Mouse (Mus musculus) embryonic facial prominence, embryonic 13.5 days (tissue): Measurements from ENCODE around the gene Gm28230. TPM values are rescaled to one million over a fixed set of nuclear protein-coding genes. Genes with fewer than 3 reads are reported as not detected.

ENCODE experiments used
- ATAC-seq: fragments of 200-750 bp; cut with Nextera tagmentation; 2 replicates; pipeline ENCODE4 v1.8.0; 2017; ENCODE audit warnings: low read depth; ENCODE audit not compliant: insufficient number of reproducible peaks, insufficient read depth, low FRiP score, low TSS enrichment
- H3K27ac ChIP-seq: fragments of 300-500 bp; sonication (generic); 2 replicates; pipeline ENCODE4 v1.5.1; 2015; ENCODE audit warnings: moderate library complexity, mild to moderate bottlenecking, inconsistent platforms
- H3K27me3 ChIP-seq: fragments of 300-500 bp; sonication (generic); 2 replicates; pipeline ENCODE4 v1.6.1; 2015; ENCODE audit warnings: mild to moderate bottlenecking, inconsistent platforms
- H3K36me3 ChIP-seq: fragments of 300-500 bp; sonication (generic); 2 replicates; pipeline ENCODE4 v1.6.1; 2015; ENCODE audit warnings: mild to moderate bottlenecking, inconsistent platforms
- H3K4me1 ChIP-seq: fragments of 300-500 bp; sonication (generic); 2 replicates; pipeline ENCODE4 v1.6.1; 2015; ENCODE audit warnings: inconsistent platforms
- H3K4me2 ChIP-seq: fragments of 300-500 bp; sonication (generic); 2 replicates; pipeline ENCODE4 v1.6.1; 2015; ENCODE audit warnings: moderate library complexity, mild to moderate bottlenecking, inconsistent platforms
- H3K4me3 ChIP-seq: fragments of 300-500 bp; sonication (generic); 2 replicates; pipeline ENCODE4 v1.5.1; 2015; ENCODE audit warnings: mild to moderate bottlenecking, inconsistent platforms
- H3K9ac ChIP-seq: fragments of 300-500 bp; sonication (generic); 2 replicates; pipeline ENCODE4 v1.6.1; 2015; ENCODE audit warnings: mild to moderate bottlenecking, inconsistent platforms
- H3K9me3 ChIP-seq: fragments of 300-500 bp; sonication (generic); 2 replicates; pipeline ENCODE4 v1.6.1; 2016; ENCODE audit warnings: inconsistent platforms
- WGBS: fragments of 180-500 bp; shearing (Covaris S2); methylation state at CpG from one replicate; pipeline ENCODE4 v1.1.7; 2015; ENCODE audit warnings: mixed read lengths; 5-methylcytosine and 5-hydroxymethylcytosine counted together
- polyA plus RNA-seq: library from polyadenylated mRNA; unstranded; fragments of >200 nt; fragmentation: Nextera tagmentation; extraction: Ambion mirVana; gene quantifications from 2 replicates; pipeline ENCODE4 v1.2.1, GENCODE M21; 2015

Gene Gm28230
- polyA plus RNA-seq, 1 experiment from 2014 or later: 0.18 TPM

GRCm38 (mm10) chr2:74685059-74685603 is 41.4 kb upstream of the Gm28230 start:
- no peak overlapping the region for H3K4me3 ChIP-seq
- H3K27ac ChIP-seq: no peak overlapping the region

GRCm38 (mm10) chr2:74686301-74686987 is 40.1 kb upstream of the Gm28230 start:
- H3K27me3 ChIP-seq: peaks cover 94% of the 10 kb centered on the region
- no peak overlapping the region for H3K27ac ChIP-seq
- no peaks in the 10 kb centered on the region for H3K9me3 ChIP-seq
- peaks cover 15% of the 10 kb centered on the region for H3K4me1 ChIP-seq
- no peak overlapping the region for H3K9ac ChIP-seq
- H3K4me2 ChIP-seq: no peak overlapping the region
- WGBS: 4% methylated on average over 17 of the region's 17 CpGs
- H3K36me3 ChIP-seq: no peaks in the 10 kb centered on the region
- no peak overlapping the region for H3K4me3 ChIP-seq
- ATAC-seq: no peak

More at GRCm38 (mm10) chr2:74685059-74685603, 41.4 kb upstream of the Gm28230 start:
- no peaks in the 10 kb centered on the region for H3K36me3 ChIP-seq
- H3K9ac ChIP-seq: no peak overlapping the region
- H3K4me1 ChIP-seq: peaks cover 15% of the 10 kb centered on the region
- WGBS: 8% methylated on average over 4 of the region's 4 CpGs
- H3K9me3 ChIP-seq: no peaks in the 10 kb centered on the region
- peaks cover 98% of the 10 kb centered on the region for H3K27me3 ChIP-seq
- no peak for ATAC-seq
- H3K4me2 ChIP-seq: no peak overlapping the region

GRCm38 (mm10) chr2:74686988-74687697 is 39.4 kb upstream of the Gm28230 start:
- no peak for ATAC-seq
- Histone ChIP-seq H3K4me1 (peaks cover 9% of the 10 kb centered on the region), H3K27ac (no peak overlapping the region), H3K9ac (no peak overlapping the region), H3K27me3 (peaks cover 94% of the 10 kb centered on the region), H3K4me2 (no peak overlapping the region), H3K4me3 (no peak overlapping the region), H3K36me3 (no peaks in the 10 kb centered on the region), H3K9me3 (no peaks in the 10 kb centered on the region)
- WGBS: under 1% methylated on average over 27 of the region's 27 CpGs

GRCm38 (mm10) chr2:74687698-74688555 is 38.6 kb upstream of the Gm28230 start:
- Histone ChIP-seq H3K27ac (no peak overlapping the region), H3K9me3 (no peaks in the 10 kb centered on the region)
- WGBS: under 1% methylated on average over 31 of the region's 31 CpGs

GRCm38 (mm10) chr2:74688795-74689573 is 37.5 kb upstream of the Gm28230 start:
- Histone ChIP-seq H3K4me1 (no peaks in the 10 kb centered on the region; the same call in 1 of the 2 replicates), H3K36me3 (no peaks in the 10 kb centered on the region), H3K9ac (no peak overlapping the region), H3K4me3 (no peak overlapping the region), H3K9me3 (no peaks in the 10 kb centered on the region), H3K27me3 (peaks cover 94% of the 10 kb centered on the region), H3K27ac (no peak overlapping the region), H3K4me2 (no peak overlapping the region)
- ATAC-seq: no peak
- WGBS: 4% methylated on average over 12 of the region's 12 CpGs

More at GRCm38 (mm10) chr2:74687698-74688555, 38.6 kb upstream of the Gm28230 start:
- H3K27me3 ChIP-seq: peaks cover 94% of the 10 kb centered on the region
- H3K4me3 ChIP-seq: no peak overlapping the region
- no peaks in the 10 kb centered on the region for H3K36me3 ChIP-seq
- peaks cover 2% of the 10 kb centered on the region for H3K4me1 ChIP-seq
- no peak for ATAC-seq
- H3K9ac ChIP-seq: no peak overlapping the region
- H3K4me2 ChIP-seq: no peak overlapping the region

GRCm38 (mm10) chr2:74689574-74690337 is 36.8 kb upstream of the Gm28230 start:
- H3K4me2 ChIP-seq: no peak overlapping the region
- H3K36me3 ChIP-seq: no peaks in the 10 kb centered on the region
- H3K27me3 ChIP-seq: peaks cover 94% of the 10 kb centered on the region
- under 1% methylated on average over 24 of the region's 24 CpGs for WGBS
- no peak for ATAC-seq
- H3K4me3 ChIP-seq: no peak overlapping the region
- no peaks in the 10 kb centered on the region for H3K9me3 ChIP-seq
- H3K27ac ChIP-seq: no peak overlapping the region
- H3K9ac ChIP-seq: no peak overlapping the region
- H3K4me1 ChIP-seq: no peaks in the 10 kb centered on the region; the same call in 1 of the 2 replicates

- no peak overlapping the region for H3K4me3 ChIP-seq
- ATAC-seq: no peak
- whole genome bisulfite sequencing: 9% methylated on average over 8 of the region's 8 CpGs
- no peak overlapping the region for H3K4me2 ChIP-seq
- no peaks in the 10 kb centered on the region; the same call in 1 of the 2 replicates for H3K4me1 ChIP-seq
- H3K9ac ChIP-seq: no peak overlapping the region
- no peaks in the 10 kb centered on the region for H3K36me3 ChIP-seq
- no peaks in the 10 kb centered on the region for H3K9me3 ChIP-seq
- H3K27me3 ChIP-seq: peaks cover 94% of the 10 kb centered on the region
- H3K27ac ChIP-seq: no peak overlapping the region
These were observed 36.2 kb upstream of the Gm28230 start for GRCm38 (mm10) chr2:74690338-74690716.

GRCm38 (mm10) chr2:74691022-74691951 is 35.2 kb upstream of the Gm28230 start, which contains the start of gene Hoxd10:
TSS of gene Hoxd10 (plus strand) at chr2:74691924.
- Histone ChIP-seq H3K27me3 (peaks cover 95% of the 10 kb centered on the region), H3K4me1 (no peaks in the 10 kb centered on the region; the same call in 1 of the 2 replicates), H3K9me3 (no peaks in the 10 kb centered on the region), H3K36me3 (no peaks in the 10 kb centered on the region), H3K4me3 (peak within 1 kb of the TSS; percentile 5; the same call in 1 of the 2 replicates), H3K9ac (no peak within 1 kb of the TSS), H3K4me2 (peak within 1 kb of the TSS; percentile 32), H3K27ac (no peak within 1 kb of the TSS)
- no peak for ATAC-seq
- WGBS: under 1% methylated on average over 56 of the region's 56 CpGs

GRCm38 (mm10) chr2:74691995-74692807 is 34.3 kb upstream of the Gm28230 start:
- Histone ChIP-seq H3K4me2 (no peak overlapping the region), H3K9me3 (no peaks in the 10 kb centered on the region), H3K36me3 (no peaks in the 10 kb centered on the region), H3K9ac (no peak overlapping the region), H3K4me1 (no peaks in the 10 kb centered on the region; the same call in 1 of the 2 replicates), H3K27ac (no peak overlapping the region), H3K27me3 (peaks cover 95% of the 10 kb centered on the region), H3K4me3 (no peak overlapping the region)
- 4% methylated on average over 35 of the region's 35 CpGs for WGBS
- no peak for ATAC-seq
